Mouse (Mus musculus): ENCODE data around the gene Agpat1.

Gene Agpat1

GRCm38 (mm10) chr17:34630761-34631301 is 26.8 kb downstream of the Agpat1 start:
- no peak for DNase-seq (ENCODE audit: low read depth, low spot score)

- DNase-seq (ENCODE audit: low read depth, low spot score) = no peak
Observed at GRCm38 (mm10) chr17:34631647-34632046, 27.6 kb downstream of the Agpat1 start.

DNA sequence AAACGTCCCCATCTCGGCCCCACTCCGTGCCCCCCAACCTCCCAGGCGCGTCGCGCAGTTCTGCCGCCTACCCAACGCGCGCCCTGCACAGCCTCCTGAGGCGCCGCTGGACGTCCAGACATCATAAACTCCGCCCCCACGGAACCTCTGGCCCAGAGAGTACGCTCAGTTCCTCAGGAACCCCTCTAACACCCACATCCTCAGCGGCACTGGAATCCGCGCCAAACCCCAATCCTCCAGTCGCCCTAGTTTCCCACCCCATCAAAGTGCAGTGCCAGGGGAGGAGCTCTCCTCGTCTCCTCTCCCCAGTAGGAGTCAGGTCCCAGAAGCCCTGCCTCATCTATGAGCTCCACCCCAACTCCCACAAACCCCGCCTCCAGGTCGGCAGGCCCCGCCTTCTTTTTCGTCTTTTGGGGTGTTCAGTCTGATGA is 28.2 kb downstream of the Agpat1 start:
- no peak for DNase-seq (ENCODE audit: low read depth, low spot score)

- DNase-seq (ENCODE audit: low read depth, low spot score) = no peak
Observed at GRCm38 (mm10) chr17:34635671-34636070, 31.6 kb downstream of the Agpat1 start.

- DNase-seq (ENCODE audit: low read depth, low spot score) = no peak
Observed at GRCm38 (mm10) chr17:34637459-34637858, 33.4 kb downstream of the Agpat1 start.

DNA sequence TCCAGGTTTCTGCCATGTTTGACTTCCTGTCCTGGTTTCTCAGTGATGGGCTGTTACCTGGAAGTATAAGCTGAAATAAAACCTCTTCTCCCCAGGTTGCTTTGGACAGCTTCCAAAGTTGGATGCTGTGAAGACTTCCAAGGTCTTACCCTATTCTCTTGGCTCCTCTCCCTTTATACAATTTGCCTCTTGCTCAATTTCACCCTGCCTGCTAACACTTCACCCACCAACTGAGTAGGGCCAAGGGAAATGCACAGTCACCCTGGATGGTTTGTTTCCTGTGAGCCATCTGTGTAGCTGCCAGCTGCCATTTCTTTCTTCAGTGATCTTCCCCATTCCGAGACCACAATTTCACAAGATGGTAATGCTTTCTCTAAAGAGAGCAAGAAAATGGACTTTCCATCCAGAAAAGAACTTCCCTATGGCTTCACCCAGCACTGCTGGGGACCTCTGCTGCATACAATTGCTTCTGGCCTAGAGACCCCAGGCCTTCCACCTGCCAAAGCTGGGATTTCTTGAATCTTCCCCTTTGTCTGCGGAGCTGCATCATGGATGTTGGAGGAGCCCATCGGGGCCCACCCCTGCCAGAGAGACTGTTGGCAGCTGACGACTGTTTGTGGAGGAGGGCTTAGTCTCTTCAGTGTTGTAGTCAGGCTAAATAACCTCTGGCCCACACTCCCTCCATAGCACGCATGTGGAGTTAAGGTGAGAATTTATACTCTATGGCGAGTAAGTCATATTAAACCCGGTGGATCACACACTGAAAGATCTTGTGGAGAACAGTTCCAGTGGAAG is 35.6 kb downstream of the Agpat1 start:
- no peak for DNase-seq (ENCODE audit: low read depth, low spot score)

DNA sequence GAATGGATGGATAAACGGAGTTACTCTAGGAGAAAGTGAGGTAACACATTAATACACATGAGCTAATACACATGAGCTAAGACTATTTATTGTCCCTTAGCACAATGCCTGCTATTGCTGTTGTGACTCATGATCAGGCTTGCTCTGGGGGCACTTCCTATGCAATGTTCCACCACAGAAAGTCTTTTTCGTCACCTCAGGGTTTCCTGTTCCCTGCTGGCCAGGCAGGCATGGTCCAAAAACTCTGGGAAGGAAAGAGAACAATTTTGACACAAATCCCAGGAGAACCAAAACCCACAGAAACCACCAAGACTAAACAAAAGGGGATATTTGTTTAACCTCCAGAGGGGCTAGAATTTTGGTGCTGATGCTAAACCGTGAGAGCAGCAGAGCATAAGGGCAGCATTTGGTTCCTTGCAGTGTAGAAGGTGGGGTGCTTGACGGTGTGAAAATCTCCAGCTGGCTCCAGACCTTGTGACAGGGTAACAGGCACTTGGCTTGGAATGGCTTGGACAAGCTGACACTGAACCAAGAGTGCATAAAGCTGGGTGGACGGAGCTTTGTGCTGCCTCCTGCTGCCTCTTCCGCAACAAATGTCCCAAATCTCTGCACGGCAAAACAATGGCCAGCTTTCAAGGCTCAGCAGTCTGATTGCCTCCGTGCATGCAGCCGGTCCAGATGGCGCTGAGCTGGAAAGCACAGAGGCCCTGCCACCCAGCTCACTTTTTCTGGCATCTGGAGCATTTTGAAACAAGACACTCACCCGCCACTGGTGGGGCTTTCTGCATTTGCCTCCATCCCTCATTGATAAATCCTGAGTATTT is 36.9 kb downstream of the Agpat1 start:
- DNase-seq (ENCODE audit: low read depth, low spot score) = peak; percentile 53

GRCm38 (mm10) chr17:34641945-34642344 is 37.9 kb downstream of the Agpat1 start:
- no peak for DNase-seq (ENCODE audit: low read depth, low spot score)

DNA sequence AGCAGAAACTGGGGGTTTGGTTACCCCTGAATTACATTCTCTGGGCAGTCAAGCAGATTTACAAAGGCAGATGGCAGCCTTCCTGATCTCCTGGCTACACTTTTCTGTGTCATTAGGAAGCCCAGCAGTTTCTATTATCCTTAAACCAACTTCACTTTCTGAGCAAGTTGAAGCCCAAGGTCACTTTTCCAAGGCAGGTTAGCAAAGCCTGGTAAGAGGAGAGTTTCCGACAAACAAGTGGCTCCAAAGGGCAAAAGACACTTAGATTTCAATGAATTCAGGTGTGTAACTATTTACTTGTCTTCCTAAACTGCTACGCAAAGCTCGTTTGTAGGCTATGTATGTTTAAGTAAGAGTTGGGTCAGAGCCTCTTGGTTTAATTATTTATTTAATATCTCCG is 39.3 kb downstream of the Agpat1 start:
- no peak for DNase-seq (ENCODE audit: low read depth, low spot score)

- no peak for DNase-seq (ENCODE audit: low read depth, low spot score)
Observed at GRCm38 (mm10) chr17:34643944-34644343, 39.9 kb downstream of the Agpat1 start.

DNA sequence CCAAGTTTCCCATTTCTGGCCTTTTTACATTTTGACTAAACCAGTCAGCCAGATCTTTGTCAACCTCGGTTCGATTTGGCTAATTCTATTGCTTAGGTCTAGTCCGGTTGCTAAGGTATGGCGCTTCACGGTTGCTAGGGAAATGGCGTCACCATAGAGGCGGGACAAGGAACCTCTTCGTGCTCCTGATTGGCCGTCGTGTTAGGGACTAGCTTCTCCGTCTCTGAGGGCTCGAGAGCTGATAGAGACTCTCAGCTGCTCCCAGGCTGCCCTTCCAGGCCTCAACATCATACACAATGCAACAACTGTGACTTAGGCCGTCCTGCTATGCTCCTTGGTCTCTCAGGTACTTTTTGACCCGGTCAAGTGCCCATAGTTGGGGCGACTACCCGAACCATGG is 40.5 kb downstream of the Agpat1 start, which contains the start of gene Fkbpl:
Fkbpl (plus strand) TSS at position 157 of the 400 bp plus-strand sequence.
- DNase-seq (ENCODE audit: low read depth, low spot score) = peak; percentile 97

DNA sequence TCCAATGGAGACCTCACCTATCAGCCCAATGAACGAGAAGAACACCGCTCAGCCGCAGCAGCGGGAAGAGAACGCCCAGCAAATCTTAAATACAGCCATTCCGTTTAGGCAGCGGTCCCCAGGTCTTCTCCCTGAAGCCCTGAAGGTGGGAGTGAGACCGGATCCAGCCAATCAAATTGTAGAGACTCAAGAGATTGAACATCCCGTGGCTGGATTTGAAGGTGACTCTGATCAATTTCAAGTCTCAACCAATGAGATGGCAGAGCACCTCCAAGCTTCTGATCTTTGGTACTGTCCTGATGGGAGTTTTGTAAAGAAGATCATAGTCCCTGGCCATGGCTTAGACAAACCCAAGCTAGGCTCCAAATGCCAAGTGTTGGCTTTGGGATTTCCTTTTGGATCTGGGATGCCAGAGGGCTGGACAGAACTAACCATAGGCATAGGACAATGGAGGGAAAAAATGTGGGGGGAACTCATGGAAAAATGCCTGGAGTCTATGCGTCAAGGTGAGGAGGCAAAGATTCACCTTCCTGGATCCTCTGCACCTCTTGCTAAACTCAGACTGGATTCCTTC is 41.3 kb downstream of the Agpat1 start:
- no peak for DNase-seq (ENCODE audit: low read depth, low spot score)

DNA sequence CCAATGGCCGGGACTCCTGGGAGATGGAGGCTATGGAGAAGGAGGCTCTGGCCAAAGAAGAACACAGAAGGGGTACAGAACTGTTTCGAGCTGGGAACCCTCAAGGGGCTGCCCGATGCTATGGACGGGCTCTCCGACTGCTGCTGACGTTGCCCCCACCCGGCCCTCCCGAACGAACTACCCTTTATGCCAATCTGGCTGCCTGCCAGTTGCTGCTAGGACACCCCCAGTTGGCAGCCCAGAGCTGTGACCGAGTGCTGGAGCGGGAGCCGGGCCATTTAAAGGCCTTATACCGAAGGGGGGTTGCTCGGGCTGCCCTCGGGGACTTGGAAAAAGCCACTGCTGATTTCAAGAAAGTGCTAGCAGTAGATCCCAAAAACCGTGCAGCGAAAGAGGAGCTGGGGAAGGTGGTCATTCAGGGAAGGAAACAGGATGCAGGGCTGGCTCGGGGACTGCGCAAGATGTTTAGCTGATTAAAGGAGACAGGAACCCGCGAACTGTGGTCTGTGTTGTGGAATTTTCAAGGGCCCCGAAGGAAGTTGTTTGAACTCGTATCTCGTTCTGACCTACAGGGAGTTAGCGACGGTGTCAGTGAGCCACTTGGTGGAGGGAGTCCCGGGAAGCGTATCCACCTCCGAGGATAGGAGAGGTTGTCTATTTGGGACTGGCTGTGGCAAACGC is 41.9 kb downstream of the Agpat1 start:
- no peak for DNase-seq (ENCODE audit: low read depth, low spot score)

DNA sequence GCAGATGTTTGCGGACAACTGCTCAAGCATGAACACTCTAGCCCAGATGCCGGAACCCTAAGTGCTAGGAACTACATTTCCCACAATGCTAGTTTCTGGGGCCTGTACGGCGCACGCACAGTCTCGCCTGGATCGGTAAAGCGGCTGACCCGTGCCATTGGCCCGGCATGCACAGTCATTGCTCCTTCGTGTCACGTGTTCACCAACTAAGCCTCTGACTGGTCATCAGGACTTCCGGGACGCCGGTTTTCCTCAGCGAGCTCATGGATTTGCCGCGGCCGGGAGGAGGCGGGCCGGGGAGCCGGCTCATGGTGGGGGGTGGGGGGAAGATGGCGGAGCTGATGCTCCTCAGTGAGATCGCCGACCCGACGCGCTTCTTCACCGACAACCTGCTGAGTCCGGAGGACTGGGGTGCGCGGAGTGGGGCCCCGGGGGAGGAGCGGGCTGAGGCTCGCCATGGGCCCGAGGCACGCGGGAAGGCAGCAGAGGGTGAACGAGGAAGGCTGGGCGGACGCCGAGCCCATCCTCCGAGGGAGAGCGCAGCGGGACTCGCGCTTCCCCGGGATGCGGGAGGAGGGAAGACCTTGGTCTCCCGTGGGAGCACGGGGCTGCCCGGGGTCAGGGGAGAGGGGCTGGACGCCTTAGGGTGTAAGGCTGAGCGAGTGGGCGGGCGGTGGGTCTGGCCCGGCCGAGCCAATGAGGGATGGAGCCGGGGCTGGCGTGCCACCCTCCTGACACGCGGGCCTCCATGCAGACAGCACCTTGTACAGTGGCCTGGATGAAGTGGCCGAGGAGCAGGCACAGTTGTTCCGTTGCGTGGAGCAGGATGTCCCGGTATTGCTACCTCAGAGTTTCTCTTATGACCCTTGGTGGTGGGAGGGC is 43.1 kb downstream of the Agpat1 start, which contains the start of gene Atf6b:
Atf6b (plus strand) TSS at position 241 of the 882 bp plus-strand sequence.
- DNase-seq (ENCODE audit: low read depth, low spot score) = peak; percentile 98

DNA sequence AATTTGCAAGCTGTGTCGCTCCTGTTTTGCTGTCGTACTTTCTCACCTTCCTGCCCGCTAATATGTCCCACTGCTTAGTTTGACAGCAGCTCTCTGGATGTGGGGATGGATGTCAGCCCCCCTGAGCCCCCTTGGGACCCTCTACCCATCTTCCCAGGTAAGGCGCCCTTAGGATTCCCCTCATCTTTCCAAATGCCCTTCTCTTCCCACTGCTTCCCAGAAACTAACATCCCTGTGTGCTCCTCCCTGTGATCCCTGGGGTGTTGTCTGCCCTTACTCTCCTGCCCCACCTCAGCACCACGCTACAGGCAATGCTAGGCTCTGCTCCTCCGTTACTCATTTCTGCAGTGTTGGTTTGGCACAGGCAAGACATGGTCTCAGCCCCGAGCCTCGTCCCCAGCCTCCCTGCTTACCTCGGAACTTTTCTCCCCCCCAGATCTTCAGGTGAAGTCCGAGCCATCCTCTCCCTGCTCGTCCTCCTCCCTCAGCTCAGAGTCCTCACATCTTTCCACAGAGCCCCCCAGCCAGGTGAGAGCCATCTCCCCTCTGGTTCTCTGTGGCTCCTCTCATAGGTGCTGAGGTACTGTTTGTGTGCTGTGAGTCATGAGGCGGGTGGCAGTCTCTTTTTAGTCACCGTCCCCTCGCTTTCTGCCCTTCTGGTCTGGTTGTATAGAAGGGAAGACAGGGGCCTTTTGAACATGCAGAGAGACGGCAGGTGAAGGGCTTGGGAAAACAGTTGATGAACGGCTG is 44.3 kb downstream of the Agpat1 start:
- no peak for DNase-seq (ENCODE audit: low read depth, low spot score)

- no peak for DNase-seq (ENCODE audit: low read depth, low spot score)
Observed at GRCm38 (mm10) chr17:34649106-34649864, 45.2 kb downstream of the Agpat1 start.

- no peak for DNase-seq (ENCODE audit: low read depth, low spot score)
Observed at GRCm38 (mm10) chr17:34650781-34651180, 46.7 kb downstream of the Agpat1 start.

GRCm38 (mm10) chr17:34651507-34652221 is 47.6 kb downstream of the Agpat1 start:
- no peak for DNase-seq (ENCODE audit: low read depth, low spot score)
